Mouse (Mus musculus) gastrocnemius, adult 8-10 months (tissue): ENCODE data around the gene Mcemp1. TPM values are rescaled to one million over a fixed set of nuclear protein-coding genes. Genes with fewer than 3 reads are reported as not detected.

ENCODE experiments used
- total RNA-seq, 4 experiments: library from RNA; stranded (reverse); gene quantifications; 2 replicates each; pipeline ENCODE4 v1.2.4; 2022

The Mcemp1 gene
- total RNA-seq, 4 experiments from 2014 or later = not detected

Other genes with a start within 250 kb of the Mcemp1 start
- 1 to 10 TPM; 2.0 to 3.2 (median 2.7) TPM for gene Pex11g, start 198.1 kb upstream of the Mcemp1 start, total RNA-seq
- not detected for gene Tex45, start 194.9 kb upstream of the Mcemp1 start, total RNA-seq
- 10 to 100 TPM; 39.0 to 44.5 (median 41.3) TPM for gene Zfp358, start 172.6 kb upstream of the Mcemp1 start, total RNA-seq
- gene Mcoln1, start 165.3 kb upstream of the Mcemp1 start, total RNA-seq = 10 to 100 TPM; 21.5 to 23.2 (median 22.0) TPM
- 1 to 10 TPM; 5.8 to 9.8 (median 7.9) TPM for gene Pnpla6, start 150.4 kb upstream of the Mcemp1 start, total RNA-seq
- not detected for gene C330021F23Rik, start 97.8 kb upstream of the Mcemp1 start, total RNA-seq
- under 1 TPM; 0.12 to 0.46 (median 0.24) TPM for gene Camsap3, start 78.5 kb upstream of the Mcemp1 start, total RNA-seq
- gene Xab2, start 44.4 kb upstream of the Mcemp1 start, total RNA-seq = 10 to 100 TPM in 3 of 4 experiments, 1 to 10 TPM in 1; 9.5 to 12.2 (median 11.2) TPM
- 10 to 100 TPM; 80.6 to 87.8 (median 85.1) TPM for gene Pet100, start 44.2 kb upstream of the Mcemp1 start, total RNA-seq
- not detected for gene Pcp2, start 40.2 kb upstream of the Mcemp1 start, total RNA-seq
- gene Stxbp2, start 34.8 kb upstream of the Mcemp1 start, total RNA-seq = 1 to 10 TPM; 2.6 to 6.3 (median 3.8) TPM
- gene Retn, start 10.0 kb upstream of the Mcemp1 start, total RNA-seq = 1 to 10 TPM; 1.3 to 8.8 (median 3.2) TPM
- 1 to 10 TPM in 3 of 4 experiments, not detected in 1; 1.3 to 2.1 (median 2.1) TPM for gene Fcor, start 6.6 kb downstream of the Mcemp1 start, total RNA-seq
- gene Trappc5, start 10.5 kb downstream of the Mcemp1 start, total RNA-seq = 10 to 100 TPM; 19.5 to 22.7 (median 20.3) TPM
- gene Fcer2a, start 28.4 kb downstream of the Mcemp1 start, total RNA-seq = not detected
- not detected for gene Clec4g, start 54.9 kb downstream of the Mcemp1 start, total RNA-seq
- gene Cd209a, start 83.2 kb downstream of the Mcemp1 start, total RNA-seq = 1 to 10 TPM in 1 of 4 experiments, under 1 TPM in 3; 0.19 to 1.2 (median 0.38) TPM
- gene Cd209e, start 188.6 kb downstream of the Mcemp1 start, total RNA-seq = not detected
- 1 to 10 TPM in 2 of 4 experiments, under 1 TPM in 2; 0.56 to 2.1 (median 1.1) TPM for gene Cd209d, start 212.8 kb downstream of the Mcemp1 start, total RNA-seq